Mouse (Mus musculus): ENCODE results near the gene Dnm3.

GRCm38 (mm10) chr1:162216656-162217055 lies 261.2 kb downstream of the Dnm3 start:
- no peak for TF ChIP-seq CTCF (IDR thresholded peaks at IDR 0.05)
- TF ChIP-seq POLR2A (IDR thresholded peaks at IDR 0.05; ENCODE audit: insufficient read depth, low read depth, low read length) = no peak
- no peak for TF ChIP-seq EP300 (IDR thresholded peaks at IDR 0.05; ENCODE audit: insufficient read depth, low read depth, low read length)

Data from heart, adult 2 months (tissue).